In genomic region chr10:120686123-120686522, GRCm38 (mm10) we compare ENCODE assay signal across 12 mouse cellular contexts.
DNase-seq lines count a peak whose midpoint lies in the region; ATAC-seq and TF ChIP-seq lines count a peak whose summit lies in the region.
"Had no signal": no experiment of that assay in that cellular context is flagged by ENCODE, and none has a peak within 500 bp of the region (broad histone marks: within the 10 kb centered on the region; RNA-seq: fewer than 3 reads in every experiment).

No protein-coding gene starts in this region.

- H3K9ac ChIP-seq in liver, embryonic 14.5 days (replicated peaks), result no peak overlapping the region
- H3K9ac ChIP-seq: hindbrain, embryonic 14.5 days; limb, embryonic 13.5 days; neural tube, embryonic 13.5 days had no signal

- H3K4me2 ChIP-seq in liver, embryonic 14.5 days (ENCODE audit: low read depth), result no peak overlapping the region
- H3K4me2 ChIP-seq: hindbrain, embryonic 14.5 days; limb, embryonic 13.5 days; neural tube, embryonic 13.5 days had no signal

- ATAC-seq in liver, embryonic 14.5 days (ENCODE audit: insufficient read depth), result peak; percentile 74

- WGBS in liver, embryonic 14.5 days (ENCODE audit: insufficient replicate concordance), result 8% methylated on average over 10 of the region's 10 CpGs

- peak; percentile 61 for TF ChIP-seq EP300 in liver, embryonic 14.5 days (IDR thresholded peaks at IDR 0.05; ENCODE audit: low read depth)

- H3K9me3 ChIP-seq in liver, embryonic 14.5 days (ENCODE audit: control insufficient read depth, low read length), result no peaks in the 10 kb centered on the region
- H3K9me3 ChIP-seq: limb, embryonic 13.5 days; neural tube, embryonic 13.5 days had no signal

- no peak overlapping the region for H3K27ac ChIP-seq in liver, embryonic 14.5 days
- H3K27ac ChIP-seq: hindbrain, embryonic 14.5 days; limb, embryonic 13.5 days; neural tube, embryonic 13.5 days had no signal

- H3K4me1 ChIP-seq in liver, embryonic 14.5 days (replicated peaks; ENCODE audit: control insufficient read depth in 2 of 2, insufficient read depth in 2 of 2, low read length in 1 of 2), result peaks cover 0 to 10% of the 10 kb centered on the region in 2 experiments; a peak in 2 of 4 replicates

- peak; percentile 23 for DNase-seq in heart, adult 11 months
- DNase-seq in heart, adult 8-10 months (ENCODE audit: low spot score), result no peak
- peak; percentile 11 to 34 for DNase-seq in layer of hippocampus, adult 8-10 months (ENCODE audit: low spot score in 2 of 2)
- no peak for DNase-seq in layer of hippocampus, adult 9-10 months (ENCODE audit: low spot score)
- DNase-seq in liver, embryonic 14.5 days (ENCODE audit: low read depth in 3 of 3, low spot score in 3 of 3), result peak; percentile 17 to 27 (median 22)
- DNase-seq in thymus, postnatal 14 days, result peak; percentile 26
- DNase-seq in cerebellum, adult 11 months, result no peak
- no peak for DNase-seq in frontal cortex, postnatal 14 days (ENCODE audit: low spot score in 2 of 2)

- H3K27me3 ChIP-seq in liver, embryonic 14.5 days (ENCODE audit: control insufficient read depth, insufficient read depth, low read length), result no peaks in the 10 kb centered on the region
- H3K27me3 ChIP-seq: limb, embryonic 13.5 days had no signal

- H3K36me3 ChIP-seq in liver, embryonic 14.5 days (replicated peaks; ENCODE audit: control insufficient read depth, insufficient read depth, low read depth), result no peaks in the 10 kb centered on the region
- H3K36me3 ChIP-seq: limb, embryonic 13.5 days; neural tube, embryonic 13.5 days had no signal

- no peak overlapping the region for H3K4me3 ChIP-seq in liver, embryonic 14.5 days (ENCODE audit: insufficient read depth in 1 of 2, low read depth in 2 of 2, low read length in 2 of 2)
- H3K4me3 ChIP-seq: erythroblast, embryonic 14.5 days; limb, embryonic 13.5 days; neural tube, embryonic 13.5 days had no signal

- no peak for TF ChIP-seq CTCF in liver, embryonic 14.5 days (IDR thresholded peaks at IDR 0.05; ENCODE audit: low read depth)

Comparison
In these comparisons a context has a peak if more than half of its experiments do, and no peak if none do; other contexts are left out.
1. DNase-seq: peak in heart, adult 11 months (single experiment), layer of hippocampus, adult 8-10 months (2 of 2), liver, embryonic 14.5 days (3 of 3) and thymus, postnatal 14 days (single experiment); none in heart, adult 8-10 months (single experiment), layer of hippocampus, adult 9-10 months (single experiment), cerebellum, adult 11 months (single experiment) and frontal cortex, postnatal 14 days (0 of 2).